Mouse (Mus musculus) heart, embryonic 14.5 days (tissue): ENCODE measurements around the gene BC004004. TPM values are rescaled to one million over a fixed set of nuclear protein-coding genes. Genes with fewer than 3 reads are reported as not detected.

Source experiments
- ATAC-seq: fragments of 200-750 bp; cut with Nextera tagmentation; 2 replicates; pipeline ENCODE4 v1.8.0; 2017; ENCODE audit warnings: low read depth, moderate TSS enrichment; ENCODE audit not compliant: insufficient number of reproducible peaks, insufficient read depth, low FRiP score
- H3K27ac ChIP-seq, 2 experiments: fragments of 200-500 bp in 1 of 2; fragments of 300-500 bp in 1 of 2; sonication (generic) in 1 of 2; replicated peaks in 1 of 2; 2 replicates each; pipeline ENCODE4 v1.5.1; 2012 to 2014; ENCODE audit warnings: low read depth in 2 of 2, low read length in 2 of 2, control low read depth in 1 of 2, mild to moderate bottlenecking in 1 of 2, mixed read lengths in 1 of 2; ENCODE audit not compliant: control insufficient read depth in 1 of 2, insufficient read depth in 1 of 2
- H3K27me3 ChIP-seq: fragments of 300-500 bp; sonication (generic); 2 replicates; pipeline ENCODE4 v1.6.1; 2014; ENCODE audit warnings: mild to moderate bottlenecking, low read length, control low read depth; ENCODE audit not compliant: control insufficient read depth, insufficient read depth
- H3K36me3 ChIP-seq: fragments of 300-500 bp; sonication (generic); 2 replicates; pipeline ENCODE4 v1.6.1; 2014; ENCODE audit warnings: mild to moderate bottlenecking, control low read depth, low read length, mixed read lengths; ENCODE audit not compliant: control insufficient read depth, insufficient read depth
- H3K4me1 ChIP-seq, 2 experiments: fragments of 200-500 bp in 1 of 2; fragments of 300-500 bp in 1 of 2; sonication (generic) in 1 of 2; 2 replicates each; pipeline ENCODE4 v1.6.1; 2012 to 2014; ENCODE audit warnings: low read length in 2 of 2, control low read depth in 1 of 2, mixed read lengths in 1 of 2; ENCODE audit not compliant: control insufficient read depth in 2 of 2, insufficient read depth in 2 of 2
- H3K4me2 ChIP-seq: fragments of 300-500 bp; sonication (generic); 2 replicates; pipeline ENCODE4 v1.6.1; 2014; ENCODE audit warnings: mild to moderate bottlenecking, low read length
- H3K4me3 ChIP-seq, 2 experiments: fragments of 200-500 bp in 1 of 2; fragments of 300-500 bp in 1 of 2; sonication (generic) in 1 of 2; 2 replicates each; pipeline ENCODE4 v1.5.1; 2012 to 2014; ENCODE audit warnings: low read length in 2 of 2, mild to moderate bottlenecking in 2 of 2, control low read depth in 1 of 2, low read depth in 1 of 2, moderate library complexity in 1 of 2; ENCODE audit not compliant: control insufficient read depth in 1 of 2, insufficient read depth in 1 of 2
- H3K9ac ChIP-seq: fragments of 300-500 bp; sonication (generic); 2 replicates; pipeline ENCODE4 v1.6.1; 2014; ENCODE audit warnings: mild to moderate bottlenecking, low read length
- H3K9me3 ChIP-seq: fragments of 300-500 bp; sonication (generic); 2 replicates; pipeline ENCODE4 v1.6.1; 2016; ENCODE audit warnings: low read length, control low read depth; ENCODE audit not compliant: control insufficient read depth
- WGBS: fragments of 180-500 bp; shearing (Covaris S2); extraction: QIAGEN DNeasy Blood & Tissue Kit; methylation state at CpG from one replicate; pipeline ENCODE4 v1.1.7; 2014; 5-methylcytosine and 5-hydroxymethylcytosine counted together
- polyA plus RNA-seq: library from polyadenylated mRNA; unstranded; fragments of >200 nt; fragmentation: Nextera tagmentation; extraction: Ambion mirVana; gene quantifications from 2 replicates; pipeline ENCODE4 v1.2.1, GENCODE M21; 2014

BC004004 gene
- polyA plus RNA-seq, 1 experiment from 2014 or later = 106 TPM

- no peak for ATAC-seq
- peak overlapping the region; percentile 49 for H3K4me2 ChIP-seq
- H3K9ac ChIP-seq = no peak overlapping the region
- 25% methylated on average over 18 of the region's 18 CpGs for WGBS
- no peaks in the 10 kb centered on the region for H3K36me3 ChIP-seq
- peaks cover 44% of the 10 kb centered on the region for H3K27me3 ChIP-seq
- H3K4me1 ChIP-seq = peaks cover 17 to 20% of the 10 kb centered on the region in 2 experiments
- H3K27ac ChIP-seq = no peak overlapping the region
- no peaks in the 10 kb centered on the region for H3K9me3 ChIP-seq
- no peak overlapping the region; a peak in 1 of 4 replicates for H3K4me3 ChIP-seq
These were observed 54.0 kb downstream of the BC004004 start for GRCm38 (mm10) chr17:29322603-29322962.

GRCm38 (mm10) chr17:29323625-29324024 is 55.0 kb downstream of the BC004004 start:
- H3K27me3 ChIP-seq = peaks cover 45% of the 10 kb centered on the region
- WGBS = 75% methylated on average over 3 of the region's 3 CpGs
- H3K27ac ChIP-seq = no peak overlapping the region
- ATAC-seq = no peak
- peaks cover 17 to 20% of the 10 kb centered on the region in 2 experiments for H3K4me1 ChIP-seq
- no peaks in the 10 kb centered on the region for H3K9me3 ChIP-seq
- H3K9ac ChIP-seq = no peak overlapping the region
- no peak overlapping the region for H3K4me3 ChIP-seq
- no peaks in the 10 kb centered on the region for H3K36me3 ChIP-seq
- H3K4me2 ChIP-seq = no peak overlapping the region

DNA sequence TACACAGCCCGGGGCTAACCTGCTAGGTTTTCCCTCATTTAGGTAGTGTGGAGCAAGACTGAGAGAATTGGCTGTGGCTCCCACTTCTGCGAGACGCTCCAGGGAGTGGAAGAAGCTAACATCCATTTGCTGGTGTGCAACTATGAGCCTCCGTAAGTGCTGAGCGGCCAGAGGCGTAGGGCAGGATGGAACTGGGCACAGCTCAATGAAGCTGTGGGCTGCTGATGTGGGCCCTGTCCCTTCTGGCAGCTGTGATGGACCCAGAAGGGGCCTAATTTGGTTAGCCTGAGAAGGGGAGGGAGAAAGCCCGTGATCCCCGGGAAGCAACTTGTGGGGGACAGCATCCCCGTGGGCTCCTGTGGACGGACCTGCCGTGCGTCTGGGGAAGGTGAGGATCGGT is 57.2 kb downstream of the BC004004 start:
- Histone ChIP-seq H3K4me1 (peaks cover 21 to 27% of the 10 kb centered on the region in 2 experiments), H3K27ac (no peak overlapping the region), H3K4me3 (no peak overlapping the region), H3K36me3 (peaks cover 9% of the 10 kb centered on the region; the same call in 1 of the 2 replicates), H3K9ac (no peak overlapping the region), H3K9me3 (no peaks in the 10 kb centered on the region), H3K4me2 (no peak overlapping the region), H3K27me3 (peaks cover 43% of the 10 kb centered on the region)
- 67% methylated on average over 13 of the region's 13 CpGs for WGBS
- ATAC-seq = no peak

GRCm38 (mm10) chr17:29326531-29327529 is 58.2 kb downstream of the BC004004 start:
- ATAC-seq = no peak
- H3K36me3 ChIP-seq = peaks cover 17% of the 10 kb centered on the region
- no peaks in the 10 kb centered on the region for H3K9me3 ChIP-seq
- H3K27me3 ChIP-seq = peaks cover 33% of the 10 kb centered on the region
- peak overlapping the region; percentile 38; the same call in 1 of the 2 replicates for H3K9ac ChIP-seq
- peak overlapping the region; percentile 21 to 22; a peak in 3 of 4 replicates for H3K4me3 ChIP-seq
- 24% methylated on average over 52 of the region's 52 CpGs for WGBS
- H3K4me2 ChIP-seq = peak overlapping the region; percentile 63
- H3K4me1 ChIP-seq = peaks cover 29 to 35% of the 10 kb centered on the region in 2 experiments
- H3K27ac ChIP-seq = no peak overlapping the region

- Histone ChIP-seq H3K9me3 (no peaks in the 10 kb centered on the region), H3K27ac (no peak overlapping the region), H3K9ac (no peak overlapping the region), H3K4me2 (no peak overlapping the region), H3K4me3 (no peak overlapping the region), H3K27me3 (peaks cover 25% of the 10 kb centered on the region), H3K36me3 (peaks cover 25% of the 10 kb centered on the region), H3K4me1 (peaks cover 25 to 36% of the 10 kb centered on the region in 2 experiments)
- WGBS = 83% methylated on average over 9 of the region's 9 CpGs
- ATAC-seq = no peak
These were observed 59.1 kb downstream of the BC004004 start for GRCm38 (mm10) chr17:29327691-29328090.

DNA sequence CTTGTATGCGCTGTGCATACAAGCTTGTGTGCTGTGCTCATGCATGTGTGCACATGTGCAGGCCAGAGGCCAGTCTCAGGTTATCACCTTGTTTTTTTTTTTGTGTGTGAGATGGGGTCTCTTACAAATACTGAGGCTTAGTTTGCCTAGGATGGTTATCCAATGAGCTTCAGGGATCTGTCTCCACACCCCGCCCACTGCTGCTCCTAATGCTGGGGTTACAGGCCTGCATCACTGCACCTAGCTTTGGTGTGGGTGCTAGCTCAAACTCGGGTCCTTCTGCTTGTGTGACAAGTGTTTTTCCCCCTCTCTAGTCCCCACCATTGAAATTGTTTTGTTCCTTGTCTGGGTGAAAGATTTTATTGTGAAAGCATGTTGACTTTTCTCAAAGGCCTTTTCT is 61.6 kb downstream of the BC004004 start:
- WGBS = 83% methylated on average over 3 of the region's 3 CpGs
- Histone ChIP-seq H3K9me3 (no peaks in the 10 kb centered on the region), H3K27me3 (peaks cover 22% of the 10 kb centered on the region), H3K36me3 (peaks cover 47% of the 10 kb centered on the region), H3K27ac (peak overlapping the region in 1 of 2 experiments; percentile 60; a peak in 1 of 4 replicates), H3K4me3 (no peak overlapping the region), H3K4me1 (peaks cover 23 to 33% of the 10 kb centered on the region in 2 experiments), H3K9ac (no peak overlapping the region), H3K4me2 (no peak overlapping the region)
- ATAC-seq = no peak

- Histone ChIP-seq H3K27me3 (peaks cover 18% of the 10 kb centered on the region), H3K4me3 (no peak overlapping the region), H3K36me3 (peaks cover 53% of the 10 kb centered on the region), H3K27ac (peak overlapping the region; percentile 66 to 78), H3K9ac (no peak overlapping the region), H3K9me3 (no peaks in the 10 kb centered on the region), H3K4me2 (no peak overlapping the region), H3K4me1 (peaks cover 23 to 33% of the 10 kb centered on the region in 2 experiments)
- no peak for ATAC-seq
- WGBS = 6% methylated on average over 5 of the region's 5 CpGs
These were observed 62.3 kb downstream of the BC004004 start for GRCm38 (mm10) chr17:29330671-29331410.
